Comparison of ENCODE assay signal across 29 mouse cellular contexts in the genomic region with DNA sequence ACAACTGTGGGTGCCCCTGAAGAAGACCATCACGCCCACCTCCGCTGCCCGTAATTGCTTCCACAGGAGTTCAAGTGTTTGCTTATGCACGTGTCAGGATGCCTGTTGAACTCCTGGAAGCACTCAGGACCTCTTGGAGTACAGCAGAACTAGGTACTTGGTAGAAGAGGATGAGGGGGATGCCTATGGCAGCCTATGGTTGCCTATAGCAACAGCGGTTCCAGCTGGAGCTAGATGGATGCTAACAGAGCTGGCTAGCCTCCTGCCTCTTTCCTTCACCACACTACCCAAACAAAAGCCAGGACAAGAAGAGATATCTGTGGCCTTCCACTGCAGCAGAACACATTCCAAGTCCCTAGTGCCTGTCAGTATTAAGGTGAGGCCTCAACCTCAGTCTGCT. TPM values are rescaled to one million over a fixed set of nuclear protein-coding genes. Genes with fewer than 3 reads are reported as not detected.
"Had no signal": no experiment of that assay in that cellular context is flagged by ENCODE, and none has a peak within 500 bp of the region (broad histone marks: within the 10 kb centered on the region; RNA-seq: fewer than 3 reads in every experiment).

No protein-coding gene starts in this region.

- H3K4me1 ChIP-seq: liver, embryonic 13.5 days had no signal

- DNase-seq: kidney, adult 18-20 months; kidney, adult 9 months; kidney, postnatal 14 days; kidney, postnatal 4 days; liver, embryonic 13.5 days; lung, adult 2 months; thymus, adult 2 months; thymus, postnatal 14 days had no signal

- H3K36me3 ChIP-seq: liver, embryonic 13.5 days; midbrain, embryonic 10.5 days; midbrain, embryonic 13.5 days had no signal

- H3K9ac ChIP-seq: liver, embryonic 13.5 days; midbrain, embryonic 13.5 days had no signal

- H3K4me2 ChIP-seq: liver, embryonic 13.5 days; midbrain, embryonic 13.5 days had no signal

- H3K9me3 ChIP-seq: liver, embryonic 13.5 days; megakaryocyte, embryonic 14.5 days; midbrain, embryonic 10.5 days; midbrain, embryonic 13.5 days had no signal

- ATAC-seq: lung, postnatal 0 days; midbrain, embryonic 13.5 days; midbrain, embryonic 16.5 days had no signal

- H3K4me3 ChIP-seq: liver, embryonic 13.5 days; megakaryocyte, embryonic 14.5 days; midbrain, embryonic 10.5 days; midbrain, embryonic 13.5 days; myocyte had no signal

- H3K27ac ChIP-seq: liver, embryonic 13.5 days; midbrain, embryonic 10.5 days; midbrain, embryonic 13.5 days; stomach, postnatal 0 days had no signal

RNA-seq across cellular contexts. Expression of gene Nanog, which starts 39.6 kb away (rescaled TPM):
- total RNA-seq: layer of hippocampus, adult 18-20 months; layer of hippocampus, postnatal 14 days; left cerebral cortex, adult 8-10 months; left cerebral cortex, postnatal 36 days; liver, adult 2 months; monocyte, adult 5-6 weeks had no signal
- polyA plus RNA-seq: liver, adult 2 months; liver, embryonic 13.5 days; liver, embryonic 16.5 days; midbrain, embryonic 16.5 days; neural tube, embryonic 11.5 days; small intestine, adult 2 months; spleen, adult 2 months had no signal

RNA-seq across cellular contexts. Expression of gene Dppa3, which starts 41.5 kb away (rescaled TPM):
- total RNA-seq: layer of hippocampus, adult 18-20 months; layer of hippocampus, postnatal 14 days; left cerebral cortex, adult 8-10 months; left cerebral cortex, postnatal 36 days; liver, adult 2 months; monocyte, adult 5-6 weeks had no signal
- polyA plus RNA-seq: kidney, embryonic 16.5 days; limb, embryonic 11.5 days; liver, adult 2 months; liver, embryonic 13.5 days; liver, embryonic 16.5 days; lung, adult 2 months; lung, postnatal 0 days; midbrain, embryonic 10.5 days; midbrain, embryonic 13.5 days; midbrain, embryonic 16.5 days; myocyte; neural tube, embryonic 11.5 days; neural tube, embryonic 14.5 days; small intestine, adult 2 months; spleen, adult 2 months; stomach, embryonic 14.5 days; stomach, postnatal 0 days had no signal

RNA-seq across cellular contexts. Expression of gene Gdf3, which starts 57.8 kb away (rescaled TPM):
- total RNA-seq: layer of hippocampus, adult 18-20 months; layer of hippocampus, postnatal 14 days; left cerebral cortex, adult 8-10 months; left cerebral cortex, postnatal 36 days; liver, adult 2 months had no signal
- polyA plus RNA-seq: kidney, embryonic 16.5 days; lung, adult 2 months; lung, postnatal 0 days; myocyte; neural tube, embryonic 14.5 days; small intestine, adult 2 months; stomach, embryonic 14.5 days; stomach, postnatal 0 days had no signal
